Mouse (Mus musculus) ovary, postnatal 14 days (tissue): ENCODE measurements at regions not wholly inside any gene's neighbourhood (a gene's known extent, or its start where the extent isn't known, plus 50 kb on each side); places are given as distances from the start of the nearest gene placed in this dataset.
A peak's percentile ranks its signal among the peaks of the same experiment; 100 is the strongest.

Experiments used
- DNase-seq: peaks from one replicate; pipeline ENCODE4 v3.0.0; 2022; ENCODE audit warnings: low spot score

DNA sequence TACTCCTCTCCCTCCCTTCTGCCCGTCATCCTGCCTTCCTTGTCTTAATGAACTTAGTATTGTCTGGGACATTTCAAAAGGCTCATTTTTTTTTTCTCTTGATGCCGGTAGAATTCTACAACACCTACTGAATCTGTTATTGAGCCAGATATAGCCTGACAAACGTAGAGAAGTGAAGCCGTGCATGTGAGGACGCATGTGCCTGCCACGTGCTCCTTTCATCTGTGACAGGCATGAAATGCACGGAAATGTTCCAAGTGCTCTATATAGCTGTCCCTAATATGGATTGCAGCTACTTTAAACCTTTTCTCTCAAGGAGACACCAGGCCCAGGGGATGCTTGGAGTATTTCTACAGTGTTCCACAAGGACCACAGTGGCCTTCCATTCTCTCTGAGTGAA, 107.3 kb upstream of the Hes1 start:
- no peak for DNase-seq

DNA sequence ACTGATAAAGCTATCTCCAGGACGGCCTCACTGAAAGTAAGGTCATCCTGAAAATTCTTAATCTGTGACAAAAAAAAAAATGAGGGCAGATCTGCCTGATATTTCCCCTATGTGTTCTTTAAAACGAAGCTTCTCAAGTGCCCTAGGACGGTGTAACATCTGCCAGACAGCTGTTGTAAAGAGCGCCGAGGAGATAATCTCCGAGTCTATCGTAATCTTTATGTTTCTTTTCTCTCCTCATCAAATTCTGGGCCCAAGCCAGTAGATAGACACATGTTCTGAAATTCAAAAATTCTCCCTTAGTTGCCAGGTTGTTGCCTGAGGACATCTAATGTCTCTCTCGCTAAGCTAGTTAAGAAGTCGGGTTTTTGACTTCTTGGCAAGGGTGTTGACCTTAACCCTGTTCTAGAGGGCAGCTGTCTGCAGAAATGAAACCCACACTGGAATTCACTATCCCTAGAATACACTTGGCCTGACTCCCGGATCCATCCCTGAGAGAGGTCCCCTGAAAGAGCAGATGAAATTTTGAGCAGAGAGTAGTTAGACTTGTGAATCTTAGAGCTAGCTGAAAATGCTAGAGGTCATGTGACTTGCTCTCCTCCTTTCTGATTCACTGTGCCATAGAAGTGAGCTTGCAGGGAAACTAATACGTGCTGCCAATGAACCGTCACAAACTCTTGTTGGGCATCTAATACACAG, 104.1 kb upstream of the Hes1 start:
- no peak for DNase-seq

DNA sequence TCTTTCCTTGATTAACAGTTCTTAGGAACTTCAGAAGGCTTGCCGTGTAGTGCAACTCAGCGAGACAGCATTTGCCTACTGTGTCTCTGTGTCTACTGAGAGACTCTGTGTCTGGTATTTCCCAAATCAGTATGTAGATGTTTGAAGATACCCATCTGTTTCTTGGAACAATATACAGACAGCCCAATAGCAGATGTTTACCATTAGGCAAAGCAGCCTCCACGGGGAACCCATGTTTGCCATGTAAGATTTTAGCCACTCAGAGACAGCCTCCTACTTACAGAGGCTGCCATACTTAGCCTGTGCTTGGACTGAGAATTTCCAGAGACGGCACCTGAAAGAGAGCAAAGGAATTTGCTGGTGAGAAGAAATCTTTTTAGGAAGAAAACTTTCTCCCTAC, 100.9 kb upstream of the Hes1 start:
- DNase-seq = no peak

DNA sequence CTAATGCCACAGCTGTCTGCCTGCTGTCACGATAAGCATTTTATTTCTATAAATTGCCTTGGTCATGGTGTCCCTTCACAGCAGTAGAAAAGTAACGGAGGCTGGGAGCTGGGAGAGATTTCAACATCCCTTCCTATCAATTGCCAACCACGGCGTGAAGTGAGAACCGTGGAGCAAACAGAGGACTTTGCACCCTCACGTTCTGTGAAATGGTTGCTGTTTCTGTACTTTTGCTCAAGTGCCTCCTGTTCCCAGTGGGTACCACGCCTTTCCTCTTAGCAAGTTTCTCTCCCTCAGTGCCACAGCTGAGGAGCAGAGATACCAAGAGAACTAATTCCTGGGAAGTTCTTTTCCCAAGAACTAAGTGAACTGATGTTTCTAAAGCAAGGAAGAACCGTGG, 99.6 kb upstream of the Hes1 start:
- DNase-seq = no peak

DNA sequence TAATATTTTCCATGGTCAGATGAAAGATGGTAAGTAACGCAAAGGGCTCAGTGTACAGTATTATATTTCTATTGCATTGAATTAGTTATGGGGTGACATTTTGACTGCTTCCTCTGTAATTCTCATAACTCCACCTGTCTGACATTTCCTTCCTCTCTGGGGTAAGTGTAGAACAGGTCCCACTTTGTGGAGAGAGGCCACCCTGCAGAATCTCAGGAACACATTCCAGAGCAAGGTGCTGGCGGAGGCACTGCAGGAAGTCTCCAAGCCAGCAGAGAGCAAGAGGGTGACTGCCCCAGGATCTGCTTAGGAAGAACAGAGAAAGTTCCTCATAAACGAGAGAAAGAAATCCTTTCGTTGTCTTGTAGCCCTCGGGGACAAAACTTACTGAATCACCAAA, 95.4 kb upstream of the Hes1 start:
- no peak for DNase-seq

DNA sequence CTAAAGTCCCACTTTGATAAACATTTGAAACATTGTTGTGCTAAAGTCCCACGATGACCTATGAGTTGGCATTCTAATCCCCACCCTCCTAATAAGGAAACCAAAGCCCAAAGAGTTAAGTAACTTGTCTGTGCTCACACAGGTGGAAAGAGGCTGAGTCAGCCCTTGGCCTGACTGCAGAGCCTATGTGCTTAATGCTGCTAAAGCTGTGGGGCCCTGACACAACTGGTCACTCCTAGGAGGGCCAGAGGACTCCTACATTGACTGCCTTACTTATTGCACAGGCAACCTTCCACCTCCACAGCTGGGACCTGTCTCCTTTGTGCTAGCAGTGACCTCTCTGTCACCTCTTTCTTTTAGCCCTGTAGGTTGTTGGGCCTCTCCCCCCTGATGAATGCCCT, 91.4 kb upstream of the Hes1 start:
- DNase-seq = no peak

DNA sequence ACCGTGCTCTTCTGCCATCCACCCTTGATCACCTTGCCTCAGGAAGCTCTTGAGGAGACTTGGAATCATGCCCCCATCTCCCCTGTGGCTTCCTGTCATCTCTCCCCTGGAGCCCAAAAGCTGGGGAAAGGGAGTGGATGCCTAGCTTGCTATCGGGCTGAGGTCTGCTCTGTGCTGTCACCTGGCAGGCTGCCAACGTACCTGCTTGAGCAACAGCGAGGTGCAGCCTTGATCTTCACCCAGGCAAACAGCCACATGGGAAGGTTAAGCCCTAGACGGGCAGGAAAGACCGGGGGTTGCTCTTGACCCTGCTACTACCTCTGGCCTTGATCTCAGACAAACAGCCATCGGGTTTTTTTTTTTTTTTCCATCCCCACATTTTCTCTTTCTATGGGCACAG, 90.9 kb upstream of the Hes1 start:
- DNase-seq = no peak

DNA sequence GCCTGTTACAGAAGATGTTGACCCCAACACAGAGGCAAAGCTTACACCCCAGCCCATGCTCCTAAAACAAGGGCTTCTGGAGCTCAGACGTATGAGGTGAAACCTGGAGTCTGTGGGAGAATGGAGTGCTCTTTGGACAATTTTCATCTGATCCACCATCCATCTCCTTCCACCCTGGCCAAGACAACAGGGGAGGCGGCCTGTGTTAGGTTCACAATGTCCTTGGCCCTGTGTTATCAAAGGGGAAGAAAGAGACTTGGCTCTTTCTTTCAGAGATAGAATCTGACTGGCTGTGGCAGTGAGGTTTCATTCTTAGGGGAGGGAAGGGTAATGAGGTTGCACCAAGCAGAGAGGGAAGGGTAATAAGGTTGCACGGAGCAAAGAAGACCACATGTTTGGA, 88.4 kb upstream of the Hes1 start:
- DNase-seq = no peak

DNA sequence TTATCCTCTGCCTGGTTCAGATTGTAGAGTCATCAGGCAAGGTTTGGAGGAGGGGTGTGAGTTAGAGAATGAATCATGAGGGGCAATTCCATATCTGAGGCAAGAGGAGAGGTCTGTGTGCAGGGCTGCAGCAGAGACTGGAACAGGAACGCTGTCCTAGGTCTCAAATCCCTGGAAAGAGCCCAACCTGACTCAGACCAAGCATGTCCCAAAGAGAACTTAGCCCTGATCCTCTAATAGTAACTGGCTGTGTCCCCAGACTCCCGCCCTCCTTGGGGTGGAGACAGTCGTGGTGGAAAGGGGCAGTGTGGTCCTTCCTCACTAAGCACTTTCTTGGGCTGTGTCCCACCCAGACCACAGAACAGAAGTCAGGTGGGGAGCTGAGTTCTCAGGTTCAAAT, 87.2 kb upstream of the Hes1 start:
- no peak for DNase-seq

DNA sequence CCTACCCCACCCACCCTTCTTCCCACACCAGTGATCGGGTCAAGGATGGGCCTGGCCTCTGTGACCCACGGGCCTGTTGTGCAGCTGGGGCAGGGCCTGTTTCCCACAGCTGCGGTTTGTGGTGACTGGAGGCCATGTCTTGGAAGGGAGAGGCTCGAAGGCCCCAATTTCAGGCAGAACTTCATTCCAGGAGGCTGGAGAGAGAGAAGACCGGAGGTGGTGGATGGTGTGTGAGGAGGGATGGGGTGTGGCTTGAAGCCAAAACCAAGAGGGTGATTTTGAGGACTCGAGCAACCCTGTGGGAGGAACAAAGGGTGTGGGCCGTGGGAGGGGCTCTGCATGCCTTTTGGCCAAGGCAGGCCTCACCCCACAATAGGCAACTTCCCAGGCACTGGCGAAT, 86.5 kb upstream of the Hes1 start:
- peak; percentile 20 for DNase-seq

DNA sequence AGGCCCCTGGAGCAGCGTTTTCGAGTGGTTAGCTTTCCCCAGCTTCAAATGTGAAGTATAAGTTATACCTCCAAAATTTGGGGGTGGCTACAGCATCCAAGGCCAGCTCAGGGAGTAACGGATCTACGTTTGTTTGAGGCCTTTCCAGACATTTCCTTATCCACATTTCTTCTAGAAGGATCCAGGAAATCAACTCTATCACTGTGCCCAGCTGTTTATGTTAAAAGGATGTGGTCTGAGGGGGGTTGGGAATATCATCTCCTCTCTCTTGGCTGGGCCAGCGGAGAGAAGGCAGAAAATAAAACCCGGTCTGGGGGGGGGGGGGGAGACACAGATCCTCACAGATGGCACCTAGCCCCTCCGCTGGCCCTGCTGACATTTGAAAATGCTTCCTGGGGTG, 85.1 kb upstream of the Hes1 start:
- DNase-seq = no peak

DNA sequence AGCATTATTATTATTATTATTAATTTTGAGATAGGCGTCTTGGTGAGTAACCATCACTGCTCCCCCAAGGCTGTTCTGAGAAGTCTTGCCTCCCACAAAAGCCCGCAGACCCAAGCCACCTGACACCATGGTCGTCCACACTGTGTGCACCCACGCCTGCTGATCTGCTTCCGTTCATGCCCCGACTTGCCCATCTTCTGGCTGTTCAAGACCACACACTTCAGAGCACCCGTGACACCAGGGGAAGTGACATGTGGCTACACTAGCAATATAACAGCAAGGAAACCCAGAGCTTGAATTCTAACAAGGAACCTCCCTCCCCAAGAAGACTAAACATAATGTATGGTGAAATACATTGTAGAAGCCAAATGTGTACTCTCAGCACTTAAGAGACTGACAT, 82.6 kb upstream of the Hes1 start:
- DNase-seq = no peak

DNA sequence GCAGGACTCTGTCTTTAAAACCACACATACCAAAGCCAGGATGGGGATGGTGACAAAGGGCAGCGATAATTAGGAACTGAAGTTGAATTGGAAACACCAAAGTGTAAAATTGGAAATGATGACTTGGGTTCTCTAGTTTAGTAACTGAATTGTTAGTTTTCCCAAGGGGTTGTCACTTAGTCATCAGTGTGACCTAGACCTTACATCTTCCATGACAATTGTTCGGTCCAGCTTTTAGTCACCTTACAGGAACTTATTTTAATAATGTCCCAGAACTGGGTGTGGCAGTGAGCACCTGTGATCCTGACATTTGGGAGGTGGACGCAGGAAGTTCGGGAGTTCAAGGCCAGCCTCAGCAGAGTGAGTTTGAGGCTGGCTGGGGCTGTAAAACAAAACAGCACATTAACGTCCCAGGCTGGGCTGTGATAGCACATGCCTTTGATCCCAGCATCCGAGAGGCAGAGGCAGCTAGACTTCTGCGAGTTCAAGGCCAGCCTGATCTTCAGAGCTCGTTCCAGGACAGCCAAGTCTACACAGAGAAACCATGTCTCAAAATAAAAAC, 81.9 kb upstream of the Hes1 start:
- no peak for DNase-seq

DNA sequence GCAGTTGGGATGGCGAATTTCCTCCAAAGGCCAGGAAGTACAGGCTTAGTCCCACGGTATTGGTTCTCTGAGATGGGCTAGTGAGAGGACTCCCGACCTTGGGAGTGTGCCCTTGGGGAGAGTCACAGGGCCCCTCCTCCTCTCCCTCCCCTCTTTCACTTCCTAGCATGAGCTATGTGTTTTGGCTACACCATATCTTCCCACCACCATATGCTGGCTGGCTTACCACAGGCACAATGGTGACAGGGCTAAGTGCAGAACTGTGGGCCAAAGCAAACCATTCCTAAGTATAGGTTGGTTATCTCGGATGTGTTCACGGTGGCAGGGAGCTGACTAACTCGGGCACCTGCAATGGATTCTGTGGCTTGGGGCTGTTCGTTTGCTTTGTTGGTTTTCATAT, 81.0 kb upstream of the Hes1 start:
- DNase-seq = no peak

DNA sequence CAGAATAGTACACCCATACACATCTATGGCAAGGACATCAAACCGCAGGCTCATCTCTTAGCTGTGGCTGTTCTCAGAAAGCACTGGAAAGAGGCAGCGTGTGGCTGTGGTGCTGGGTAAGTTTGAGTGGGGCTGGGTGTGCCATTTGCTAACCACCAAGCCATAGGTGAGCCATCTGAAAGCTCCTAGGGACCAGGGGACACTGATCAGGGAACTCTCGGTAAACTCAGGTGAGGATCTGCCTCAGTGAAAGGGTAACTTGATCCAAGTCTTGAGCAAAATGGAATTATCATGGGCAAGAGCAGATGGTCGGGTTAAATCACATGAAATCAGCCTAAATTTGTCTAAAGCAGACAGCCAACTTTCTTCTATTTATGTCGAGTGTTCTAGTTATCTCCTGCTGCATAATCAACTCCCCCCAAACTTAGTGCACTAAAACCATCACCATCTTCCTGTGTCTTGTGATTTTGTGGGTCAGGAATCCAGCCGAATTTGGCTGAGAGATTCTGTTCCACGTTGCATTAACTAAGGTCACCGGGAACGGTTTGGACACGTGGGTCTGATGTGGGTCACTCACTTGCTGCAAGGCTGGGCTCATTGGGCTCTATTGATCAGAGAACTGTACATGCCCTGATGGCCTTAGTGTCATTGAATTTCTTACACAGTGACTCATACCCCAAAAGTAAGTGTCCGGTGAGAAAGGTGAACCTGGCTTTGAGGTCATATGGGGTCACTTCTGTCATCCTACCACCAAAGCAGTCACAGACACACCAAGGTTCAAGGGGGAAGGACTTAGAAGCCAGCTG, 78.9 kb upstream of the Hes1 start:
- no peak for DNase-seq

DNA sequence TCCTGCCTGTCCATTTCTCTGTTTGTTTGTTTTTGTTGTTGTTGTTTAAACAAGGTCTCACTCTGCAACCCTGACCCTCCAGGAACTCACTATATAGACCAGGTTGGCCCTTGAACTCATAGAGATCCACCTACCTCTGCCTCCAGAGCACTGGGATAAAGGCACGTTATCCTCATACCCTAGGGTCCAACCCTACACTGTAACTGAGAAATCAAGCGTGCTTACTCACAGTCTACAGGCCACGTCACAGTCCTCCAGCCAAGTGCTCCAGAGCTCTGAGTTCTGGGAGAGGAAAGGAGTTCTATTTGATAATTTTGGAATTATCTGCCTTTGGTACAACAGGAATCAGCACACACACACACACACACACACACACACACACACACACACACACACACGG, 76.6 kb upstream of the Hes1 start:
- no peak for DNase-seq

DNA sequence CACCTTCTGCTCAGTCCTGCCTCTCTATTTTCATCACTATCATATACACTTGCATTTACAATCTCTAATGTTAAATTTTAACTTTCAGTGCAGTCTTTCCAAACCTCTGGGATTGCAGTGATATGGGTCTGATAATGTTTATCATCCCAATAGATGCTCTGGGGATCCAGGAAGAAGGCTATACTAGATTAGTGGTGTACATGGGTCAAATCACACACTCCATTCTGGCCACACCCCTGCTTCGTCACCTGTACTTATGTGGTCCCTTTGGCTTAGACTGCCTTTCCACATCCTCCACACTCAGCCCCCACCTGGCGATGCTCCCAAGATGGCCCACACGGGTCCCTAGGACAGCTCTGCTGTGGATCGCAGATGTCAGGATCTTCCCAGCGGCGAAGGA, 76.2 kb upstream of the Hes1 start:
- DNase-seq = no peak

DNA sequence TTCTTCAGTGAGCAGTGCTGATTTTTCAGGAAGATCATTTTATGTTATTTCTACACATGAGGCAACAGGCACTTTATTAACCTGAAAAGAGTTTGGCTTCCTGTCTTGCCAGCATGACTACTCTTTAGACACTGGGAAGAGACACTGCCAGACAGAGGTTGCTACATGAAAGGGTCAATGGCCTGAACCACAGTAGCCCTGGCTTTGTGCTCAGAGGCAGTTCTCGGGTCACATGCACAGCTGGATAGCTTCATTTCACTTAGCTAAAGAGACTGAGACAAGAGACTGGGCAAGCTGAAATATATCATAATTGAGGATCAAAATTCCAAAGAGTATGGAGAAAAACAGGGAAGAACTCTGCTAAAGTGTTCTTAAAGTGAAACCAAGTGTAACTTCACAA, 74.9 kb upstream of the Hes1 start:
- DNase-seq = no peak

DNA sequence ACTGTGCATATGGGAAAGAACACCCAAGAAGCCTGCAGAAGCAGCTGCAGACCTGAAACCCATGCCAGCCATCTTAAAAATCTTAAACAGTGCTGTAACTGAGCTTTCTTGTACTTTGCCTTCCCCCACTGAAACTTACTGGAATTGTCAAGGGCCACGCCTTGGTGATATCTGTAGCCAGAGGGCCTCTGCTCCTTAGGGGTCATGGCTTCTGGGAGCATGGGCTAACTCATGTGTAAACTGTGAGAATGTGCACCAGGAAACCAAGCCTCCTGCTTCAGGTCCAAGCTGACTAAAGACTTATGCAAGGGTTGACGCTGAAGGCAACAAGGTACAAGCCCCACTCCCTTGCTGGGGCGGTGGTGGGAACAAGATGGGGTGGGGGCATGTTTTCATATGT, 73.8 kb upstream of the Hes1 start:
- DNase-seq = no peak

DNA sequence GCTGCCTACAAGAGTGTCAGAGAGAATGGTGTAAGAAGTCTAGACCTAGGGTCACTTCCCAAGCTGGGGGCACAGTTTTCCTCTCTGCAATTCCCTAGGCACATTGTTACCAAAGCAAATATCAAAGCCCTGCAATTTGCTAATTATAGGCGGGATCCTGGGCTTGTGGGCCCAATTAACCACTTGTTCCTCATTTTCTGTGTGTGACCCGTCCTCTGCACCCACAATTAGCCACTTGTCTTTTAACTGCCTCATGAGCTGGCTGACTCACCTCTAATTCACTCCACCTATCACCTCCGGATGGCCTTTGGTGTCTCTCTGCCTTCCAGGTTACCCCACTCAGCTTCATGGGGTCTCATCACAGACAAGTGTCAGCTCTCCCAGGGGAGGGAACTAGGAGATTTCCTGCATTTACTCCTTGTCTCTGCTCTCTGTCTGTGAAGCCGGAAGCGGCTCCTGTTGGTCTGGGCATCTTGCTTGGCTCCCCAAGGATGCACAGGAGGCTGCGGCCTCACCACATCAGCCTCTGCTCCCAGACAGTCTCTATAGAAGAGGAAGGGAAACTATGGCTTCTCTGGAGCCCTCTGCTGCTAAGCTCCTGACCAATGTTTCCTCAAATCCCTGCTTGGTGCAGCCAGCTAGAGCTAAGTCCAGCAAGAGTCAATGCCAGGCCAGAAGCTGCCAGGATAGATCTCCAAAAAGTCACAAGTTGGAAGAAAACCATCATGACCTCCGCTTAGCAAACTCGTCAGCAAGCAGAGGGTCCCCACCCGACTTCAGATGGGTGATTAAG, 73.2 kb upstream of the Hes1 start:
- no peak for DNase-seq

DNA sequence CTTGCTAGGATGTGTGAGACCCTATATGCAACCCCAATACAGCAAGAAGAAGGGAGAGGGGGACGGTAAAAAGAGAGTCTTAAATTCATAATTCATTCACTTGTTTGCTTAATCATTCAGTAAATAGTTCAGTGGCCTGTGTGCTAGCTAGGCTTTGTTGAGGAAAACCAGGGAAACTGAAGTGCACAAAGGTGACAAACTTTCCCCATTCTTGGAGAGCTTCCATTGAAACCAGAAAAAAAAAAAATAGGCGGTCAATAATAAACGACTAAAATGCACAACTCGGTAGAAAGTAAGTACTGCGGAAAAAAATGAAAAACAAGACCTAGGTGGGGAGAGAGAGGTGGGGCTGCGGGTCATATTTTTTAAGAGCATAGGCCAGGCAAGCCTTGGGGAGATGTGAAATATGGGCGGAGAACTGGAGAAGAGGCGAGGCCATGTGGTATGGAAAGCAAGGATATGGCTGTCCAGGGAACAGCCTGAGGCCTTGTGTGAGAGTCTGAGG, 72.3 kb upstream of the Hes1 start:
- no peak for DNase-seq

DNA sequence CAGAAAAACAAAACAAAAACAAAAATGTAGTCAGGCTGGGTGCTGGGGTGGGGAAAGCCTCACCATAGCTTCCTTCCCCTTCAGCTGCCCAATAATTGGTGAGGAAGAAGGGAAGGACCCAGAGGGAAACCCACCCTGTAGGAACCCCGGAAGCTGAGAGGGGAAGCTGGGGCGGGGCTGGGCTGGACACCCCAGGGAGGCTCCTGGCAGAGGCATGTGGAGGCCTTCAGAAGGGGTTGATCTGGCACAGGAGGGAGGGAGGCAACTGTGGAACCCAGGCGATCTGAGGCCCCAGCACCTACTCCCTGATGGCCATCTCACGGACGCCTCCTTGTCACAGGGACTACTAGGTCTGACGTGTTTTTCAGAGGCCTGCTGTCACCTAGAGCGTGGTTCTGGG, 71.1 kb upstream of the Hes1 start:
- DNase-seq = no peak

DNA sequence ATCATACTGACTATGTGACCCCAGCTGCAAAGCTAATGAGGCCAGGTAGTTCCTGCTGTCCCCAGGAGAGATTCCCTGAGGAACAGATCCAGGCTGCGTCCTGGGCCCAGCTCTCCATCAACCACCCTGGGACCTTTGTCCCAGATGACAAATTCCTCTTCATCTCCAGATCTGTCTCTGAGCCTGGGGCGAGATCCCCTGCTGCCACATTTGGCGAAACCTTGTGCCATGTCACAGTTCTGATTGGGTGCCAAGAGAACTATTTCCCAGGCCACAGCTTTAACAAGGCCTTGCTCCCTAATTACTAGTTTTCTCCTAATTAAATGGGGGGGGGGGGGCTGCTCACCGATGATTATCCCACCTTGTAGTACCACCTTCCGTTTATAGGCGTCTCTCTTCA, 70.6 kb upstream of the Hes1 start:
- no peak for DNase-seq
